Mouse (Mus musculus) spleen, embryonic (tissue): Measurements from ENCODE around the gene Rtn4r.

Experiments
- CTCF ChIA-PET: fragments of 350-600 bp; sonication (Branson Sonifier 250); formaldehyde crosslinking; loops from one replicate; lab custom pipeline; 2022; lab: Charles Lee

Gene Rtn4r

GRCm38 (mm10) chr16:18156579-18157350 is 29.3 kb downstream of the Rtn4r start:
- CTCF ChIA-PET = no interaction called here

DNA sequence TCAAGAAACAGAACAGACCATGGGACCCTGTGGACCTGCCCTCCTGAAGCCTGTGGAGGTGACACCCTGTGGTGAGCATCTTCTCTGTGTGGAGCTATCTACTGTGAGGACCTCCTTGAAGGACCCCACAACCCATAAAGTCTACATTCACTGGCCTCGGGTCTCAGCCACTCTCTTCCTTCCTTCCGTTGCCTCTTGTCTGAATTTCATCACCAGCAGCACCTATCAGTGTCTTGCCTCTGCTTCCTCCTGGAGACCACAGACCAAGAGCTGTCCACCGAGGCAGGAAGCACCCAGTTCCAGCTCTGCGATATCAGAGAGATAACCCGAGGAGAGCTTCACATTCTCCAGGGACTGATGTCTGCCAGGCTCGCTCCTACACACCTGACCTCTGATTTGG is 31.8 kb downstream of the Rtn4r start:
- CTCF ChIA-PET = no interaction called here

DNA sequence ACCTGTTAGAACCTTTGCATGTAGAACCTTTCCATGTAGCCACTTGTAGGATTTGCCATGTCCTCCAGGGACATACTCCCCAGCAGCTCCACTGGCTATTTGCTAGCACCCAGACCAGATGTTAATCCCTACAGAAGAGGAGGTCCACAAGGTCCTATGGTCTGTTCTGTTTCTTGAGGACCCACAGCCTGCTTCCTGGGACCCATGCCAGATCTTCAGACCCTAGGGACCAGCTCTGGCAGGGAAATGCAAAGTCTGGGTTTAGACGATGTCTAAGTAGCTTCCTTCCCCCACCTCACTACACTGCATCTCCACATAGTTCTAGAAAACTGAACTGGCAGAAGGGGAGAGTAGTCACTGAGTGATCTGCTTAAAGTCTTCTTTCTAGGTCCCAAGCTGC is 32.3 kb downstream of the Rtn4r start:
- CTCF ChIA-PET = no interaction called here

GRCm38 (mm10) chr16:18160514-18160913 is 33.1 kb downstream of the Rtn4r start:
- CTCF ChIA-PET = no interaction called here

DNA sequence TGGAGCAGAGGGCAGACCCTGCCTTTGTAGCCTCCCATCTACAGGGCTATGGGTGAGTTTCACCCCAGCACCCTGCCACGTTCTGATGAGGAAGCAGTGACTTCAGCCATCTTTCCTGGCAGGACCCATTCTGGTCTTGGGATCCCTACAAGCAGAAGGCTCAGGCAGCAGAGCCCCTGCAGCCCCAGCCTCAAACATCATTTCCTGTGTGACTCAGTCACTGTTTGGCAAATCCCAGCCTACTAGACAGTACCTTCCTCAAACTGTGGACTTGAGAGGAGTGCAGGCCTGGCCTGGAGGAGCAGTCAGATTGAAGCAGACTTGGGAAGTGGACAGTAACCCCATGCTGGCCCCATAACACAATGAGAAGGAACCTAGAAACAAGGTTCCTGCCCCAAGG is 33.7 kb downstream of the Rtn4r start:
- CTCF ChIA-PET = no interaction called here

DNA sequence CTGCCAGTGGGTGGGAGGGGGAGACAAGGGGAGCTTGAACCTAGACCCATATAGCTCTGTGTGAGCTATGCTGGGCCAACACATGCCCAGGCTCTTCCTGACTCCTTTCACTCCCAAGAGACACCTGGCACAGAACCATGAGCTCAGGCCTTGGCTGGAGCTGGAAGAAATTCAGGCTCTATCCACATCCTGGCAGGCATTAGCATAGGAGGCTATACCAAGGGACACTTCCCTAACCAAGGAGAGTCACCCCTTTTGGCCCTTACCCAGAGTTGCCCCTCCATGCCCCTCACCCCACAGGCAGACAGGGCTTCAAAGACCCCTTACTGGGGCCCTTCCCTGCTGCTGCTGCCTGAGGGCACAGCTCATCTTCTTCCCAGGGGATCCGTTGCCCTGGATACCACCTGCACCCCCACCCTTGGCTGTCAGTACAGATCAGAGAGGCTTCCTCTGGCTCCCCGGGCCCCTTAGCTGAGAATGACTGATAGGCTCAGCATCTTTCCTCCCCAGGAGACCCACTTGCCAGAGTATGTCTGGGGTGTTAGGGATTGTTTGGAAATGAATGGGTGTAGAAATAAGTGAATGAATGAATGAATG is 37.3 kb downstream of the Rtn4r start:
- CTCF ChIA-PET = no interaction called here

DNA sequence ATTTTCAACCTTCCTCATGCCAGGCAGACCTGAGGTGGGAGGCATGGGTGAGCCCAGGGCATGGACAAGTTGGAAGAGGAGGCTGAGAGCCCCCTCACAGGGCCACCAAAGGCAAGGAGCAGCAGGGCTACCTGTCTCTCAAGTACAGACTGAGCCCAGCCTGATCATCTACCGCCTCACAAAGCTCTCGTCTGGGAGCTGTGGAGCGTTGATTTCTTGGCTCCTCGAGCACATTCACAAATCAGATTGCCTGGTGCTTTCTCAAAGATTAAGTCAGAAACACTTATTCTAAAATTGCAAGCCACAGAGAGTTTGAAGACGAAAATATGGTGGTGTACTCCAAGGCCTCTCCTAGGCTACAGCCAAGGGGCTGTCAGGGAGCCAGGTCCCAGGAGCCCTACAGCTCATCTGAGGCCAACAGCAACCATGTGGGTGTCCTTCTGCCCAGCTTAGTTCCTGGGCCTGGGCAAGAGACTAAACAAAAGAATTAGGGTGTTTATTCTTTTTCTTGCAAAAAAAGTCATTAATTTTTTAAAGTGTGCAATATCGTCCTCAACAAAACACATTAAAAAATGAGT is 39.3 kb downstream of the Rtn4r start:
- CTCF ChIA-PET = no interaction called here

DNA sequence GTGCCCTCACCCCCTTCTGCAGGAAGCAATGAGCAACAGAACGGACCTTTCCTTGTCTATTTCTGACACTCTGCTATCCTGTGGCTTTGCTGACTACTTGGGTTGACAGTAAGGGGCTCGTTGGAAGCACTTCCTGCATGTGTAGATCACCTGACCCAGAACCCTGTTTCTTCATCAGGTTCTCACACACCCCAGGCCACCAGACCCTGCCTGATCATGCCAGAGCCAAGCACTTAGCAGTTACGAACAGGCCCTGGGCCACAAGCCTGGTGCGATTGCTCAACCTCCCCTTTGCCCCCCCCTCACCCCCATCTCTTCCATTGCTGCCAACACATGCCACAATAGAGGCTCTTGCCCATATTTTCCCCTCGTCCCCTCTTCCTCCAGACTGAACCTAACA is 41.7 kb downstream of the Rtn4r start:
- CTCF ChIA-PET = no interaction called here

DNA sequence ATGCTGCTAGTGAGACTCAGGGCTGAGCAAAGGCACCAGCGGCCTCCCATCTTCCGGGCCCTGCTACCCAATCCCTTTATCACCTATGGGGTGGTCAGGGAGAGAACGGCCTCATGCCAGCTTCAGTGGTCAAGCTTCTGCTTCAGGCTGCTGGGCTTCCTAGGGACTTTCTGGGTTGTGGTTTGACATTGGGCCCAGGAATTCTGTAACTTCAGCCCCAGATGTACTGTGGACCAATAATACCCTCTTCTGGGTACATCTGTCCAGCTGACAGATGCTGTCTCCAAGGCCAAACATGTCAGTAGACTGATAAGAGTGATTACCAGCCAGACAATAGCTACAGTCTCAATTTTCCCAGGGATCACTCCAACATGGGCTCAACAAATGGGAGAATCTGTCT is 42.3 kb downstream of the Rtn4r start:
- CTCF ChIA-PET = no interaction called here

DNA sequence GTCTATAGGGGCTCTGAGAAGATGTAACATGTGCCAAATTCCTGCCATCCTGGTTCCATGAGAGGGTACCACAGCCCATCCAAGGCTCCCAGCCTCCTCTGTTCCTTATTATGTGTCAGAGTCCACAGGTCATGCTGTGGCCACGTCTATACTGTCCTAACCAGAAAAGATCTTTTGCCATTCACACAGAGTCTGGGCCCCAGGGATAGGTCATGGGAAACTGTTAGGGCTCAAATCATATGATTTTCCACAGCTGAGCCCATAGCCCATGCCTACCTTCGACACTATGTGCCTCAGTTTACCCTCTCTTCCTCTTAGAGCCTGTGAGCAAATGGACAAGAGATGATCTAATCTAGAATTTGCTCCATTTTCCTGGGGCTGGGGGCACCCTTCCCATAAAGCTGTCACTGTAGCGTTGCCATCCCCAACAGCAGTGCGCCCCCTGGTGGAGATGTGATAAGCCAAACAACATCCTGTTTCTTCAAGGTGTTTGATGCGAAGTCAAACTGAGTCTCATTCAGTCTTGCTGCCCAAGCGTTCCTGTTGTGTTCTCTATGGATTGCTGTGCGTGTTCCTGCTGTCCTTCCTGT is 44.9 kb downstream of the Rtn4r start:
- CTCF ChIA-PET = no interaction called here

- CTCF ChIA-PET = interaction anchor here (0.5 to 0.6 kb wide), 2 partner anchors 125 to 289 kb away, joined by 3 to 4 read pairs; no protein-coding TSS in a partner anchor
These were observed 45.8 kb downstream of the Rtn4r start for GRCm38 (mm10) chr16:18173231-18173630.

DNA sequence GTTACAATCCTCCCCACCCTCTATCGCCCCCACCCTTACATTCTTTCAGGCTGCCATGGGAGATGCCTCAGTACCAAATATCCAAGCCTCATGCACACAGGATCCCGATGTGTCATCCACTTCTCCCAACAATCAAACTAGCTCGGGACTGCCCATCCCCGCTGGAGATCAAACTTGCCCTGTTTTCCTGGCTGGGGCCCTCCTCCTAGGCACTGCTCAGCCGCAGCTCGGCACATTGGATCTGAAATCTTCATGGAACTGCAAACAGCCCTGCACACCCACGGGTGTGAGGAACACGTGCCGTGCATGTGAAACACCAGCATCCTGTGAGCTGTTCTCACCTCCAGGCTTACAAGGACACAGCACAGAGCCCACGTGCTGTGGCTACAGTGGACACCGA is 46.3 kb downstream of the Rtn4r start:
- CTCF ChIA-PET = interaction anchor here (0.5 kb wide), 1 partner anchor 289 kb away, joined by 3 read pairs; no protein-coding TSS in a partner anchor

GRCm38 (mm10) chr16:18175817-18176541 is 48.5 kb downstream of the Rtn4r start:
- CTCF ChIA-PET = no interaction called here

GRCm38 (mm10) chr16:18176758-18177157 is 49.3 kb downstream of the Rtn4r start:
- CTCF ChIA-PET = no interaction called here

GRCm38 (mm10) chr16:18179591-18179990 is 52.1 kb downstream of the Rtn4r start:
- CTCF ChIA-PET = no interaction called here

GRCm38 (mm10) chr16:18181398-18181797 is 54.0 kb downstream of the Rtn4r start:
- CTCF ChIA-PET = no interaction called here

DNA sequence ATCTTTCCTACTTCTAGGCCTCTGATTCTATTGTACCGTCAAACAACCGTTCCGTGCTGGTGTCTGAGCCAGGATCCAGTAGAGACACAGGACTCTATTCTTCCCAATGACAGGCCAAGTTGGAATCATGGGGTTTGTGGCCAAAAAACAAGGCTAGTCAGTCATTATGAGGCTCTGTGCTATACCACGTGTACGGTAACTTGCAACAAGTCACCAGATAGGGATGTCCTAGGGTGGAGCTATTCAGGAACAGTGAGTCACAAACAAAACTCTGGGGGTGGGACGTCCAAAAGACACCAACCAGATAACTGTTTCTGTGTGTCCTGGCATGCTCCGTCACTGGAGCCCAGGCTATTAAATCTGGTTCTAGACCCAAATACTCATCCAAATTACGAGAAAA is 55.3 kb downstream of the Rtn4r start:
- CTCF ChIA-PET = no interaction called here

- CTCF ChIA-PET = no interaction called here
These were observed 58.4 kb downstream of the Rtn4r start for GRCm38 (mm10) chr16:18185715-18186449.

DNA sequence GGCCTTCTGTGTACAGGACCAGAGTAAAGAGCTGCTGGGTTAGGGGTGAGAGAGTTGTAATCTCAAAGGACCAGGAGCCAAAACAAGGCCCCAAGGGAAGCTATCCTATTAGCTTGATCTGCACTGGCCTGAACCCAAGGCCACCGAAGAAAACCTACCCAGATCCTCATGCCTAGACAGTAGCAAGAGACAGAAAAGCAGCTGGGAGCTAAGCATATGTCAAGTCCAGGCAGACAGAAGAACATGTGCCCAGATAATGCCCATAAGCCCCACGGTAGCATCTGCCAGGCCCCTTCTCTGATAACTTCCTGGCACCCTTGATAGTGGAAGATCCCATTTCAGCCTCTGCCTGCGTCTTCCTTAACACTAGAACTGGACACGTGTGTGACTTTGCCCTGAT is 59.4 kb downstream of the Rtn4r start:
- CTCF ChIA-PET = no interaction called here

DNA sequence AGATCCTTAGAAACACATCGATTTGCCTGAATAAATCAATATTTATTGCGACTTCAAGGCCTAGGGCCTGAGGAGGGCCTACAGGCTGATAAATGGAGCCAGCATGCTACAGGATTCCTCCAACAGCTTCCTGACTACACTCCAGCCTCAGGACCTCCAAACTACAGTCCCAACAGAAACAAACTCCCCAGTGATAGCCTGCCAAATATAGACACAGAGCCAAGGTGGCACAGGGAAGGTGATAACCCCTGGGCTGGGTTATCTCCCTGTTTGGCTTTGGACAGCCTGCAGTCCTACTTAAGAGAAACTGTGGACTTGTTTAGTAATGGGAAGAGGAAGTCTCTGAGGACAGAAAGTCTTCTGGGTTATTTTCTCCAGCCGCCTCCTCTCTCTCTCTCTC is 59.8 kb downstream of the Rtn4r start:
- CTCF ChIA-PET = no interaction called here

DNA sequence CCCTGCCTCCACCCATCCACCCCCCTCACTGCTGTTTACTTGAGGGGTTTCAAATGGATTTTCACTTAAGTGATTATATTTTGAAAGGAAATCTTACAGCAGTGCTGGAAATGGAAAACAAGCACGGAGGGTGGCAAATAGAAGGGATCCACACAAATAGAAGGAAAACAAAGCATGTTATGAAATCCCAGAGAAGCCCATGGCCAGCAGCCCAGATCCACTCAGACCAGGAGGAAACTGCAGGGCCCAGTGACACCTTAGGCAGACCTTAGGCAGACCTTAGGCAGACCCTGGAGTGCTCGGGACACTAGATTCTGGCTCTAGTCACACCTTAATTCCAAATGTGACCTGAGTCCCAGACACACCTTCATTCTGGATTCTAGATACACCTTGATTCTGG is 63.6 kb downstream of the Rtn4r start:
- CTCF ChIA-PET = no interaction called here
